23 mouse cellular contexts compared by ENCODE assay signal in genomic region chr4:83316718-83317117, GRCm38 (mm10). TPM values are rescaled to one million over a fixed set of nuclear protein-coding genes. Genes with fewer than 3 reads are reported as not detected.
DNase-seq lines count a peak whose midpoint lies in the region; ATAC-seq and TF ChIP-seq lines count a peak whose summit lies in the region.
"Had no signal": no experiment of that assay in that cellular context is flagged by ENCODE, and none has a peak within 500 bp of the region (broad histone marks: within the 10 kb centered on the region; RNA-seq: fewer than 3 reads in every experiment).

No protein-coding gene starts in this region.

- no peak for TF ChIP-seq CTCF in stomach, postnatal 0 days (IDR thresholded peaks at IDR 0.05; ENCODE audit: low read depth)

- peak; percentile 9 for DNase-seq in thymus, postnatal 25 days
- DNase-seq in thymus, adult 18-20 months: no peak
- peak; percentile 91 for DNase-seq in R1 (ENCODE audit: low read depth, low spot score)
- DNase-seq in stomach, postnatal 0 days (ENCODE audit: low spot score): peak; percentile 43
- no peak for DNase-seq in ovary, postnatal 36 days (ENCODE audit: low spot score)
- DNase-seq in adipocyte (ENCODE audit: low spot score): no peak
- DNase-seq: adrenal gland, postnatal 14 days; cerebellum, adult 11 months; gastrocnemius, postnatal 36 days; kidney, postnatal 36 days; layer of hippocampus, adult 9-11 months; liver, embryonic 13.5 days; lung, embryonic 14.5 days; lung, postnatal 4 days had no signal

- no peak overlapping the region for H3K27ac ChIP-seq in intestine, embryonic 15.5 days
- H3K27ac ChIP-seq in intestine, embryonic 16.5 days (ENCODE audit: low read length): no peak overlapping the region
- H3K27ac ChIP-seq in stomach, postnatal 0 days (replicated peaks): peak overlapping the region; percentile 13; the same call in 1 of the 2 replicates
- H3K27ac ChIP-seq: embryonic facial prominence, embryonic 12.5 days; forebrain, embryonic 13.5 days; hindbrain, embryonic 14.5 days; liver, embryonic 13.5 days had no signal

- no peak overlapping the region for H3K4me2 ChIP-seq in intestine, embryonic 15.5 days (replicated peaks)
- no peak overlapping the region for H3K4me2 ChIP-seq in intestine, embryonic 16.5 days (ENCODE audit: low read depth, low read length)
- H3K4me2 ChIP-seq in stomach, postnatal 0 days (replicated peaks; ENCODE audit: low read depth): no peak overlapping the region
- H3K4me2 ChIP-seq: embryonic facial prominence, embryonic 12.5 days; forebrain, embryonic 13.5 days; heart, embryonic 12.5 days; hindbrain, embryonic 14.5 days; liver, embryonic 13.5 days; lung, embryonic 14.5 days had no signal

- H3K27me3 ChIP-seq in intestine, embryonic 15.5 days (replicated peaks): no peaks in the 10 kb centered on the region
- no peaks in the 10 kb centered on the region for H3K27me3 ChIP-seq in intestine, embryonic 16.5 days (replicated peaks; ENCODE audit: control insufficient read depth, insufficient read depth, low read length)
- H3K27me3 ChIP-seq in stomach, postnatal 0 days (ENCODE audit: control insufficient read depth, insufficient read depth, low read length): no peaks in the 10 kb centered on the region
- H3K27me3 ChIP-seq: embryonic facial prominence, embryonic 12.5 days; forebrain, embryonic 13.5 days; heart, embryonic 12.5 days had no signal

- H3K36me3 ChIP-seq in intestine, embryonic 15.5 days: no peaks in the 10 kb centered on the region
- no peaks in the 10 kb centered on the region for H3K36me3 ChIP-seq in intestine, embryonic 16.5 days (ENCODE audit: control insufficient read depth, insufficient read depth, low read length)
- H3K36me3 ChIP-seq in stomach, postnatal 0 days (ENCODE audit: control insufficient read depth, insufficient read depth, low read length): no peaks in the 10 kb centered on the region
- H3K36me3 ChIP-seq: embryonic facial prominence, embryonic 12.5 days; heart, embryonic 12.5 days; liver, embryonic 13.5 days had no signal

- no peaks in the 10 kb centered on the region for H3K9me3 ChIP-seq in intestine, embryonic 15.5 days
- no peaks in the 10 kb centered on the region for H3K9me3 ChIP-seq in intestine, embryonic 16.5 days (ENCODE audit: control insufficient read depth, low read length)
- no peaks in the 10 kb centered on the region for H3K9me3 ChIP-seq in stomach, postnatal 0 days (ENCODE audit: control insufficient read depth, low read length)
- H3K9me3 ChIP-seq: embryonic facial prominence, embryonic 12.5 days; forebrain, embryonic 13.5 days; heart, embryonic 12.5 days; liver, embryonic 13.5 days had no signal

- 74% methylated on average over 3 of the region's 3 CpGs for WGBS in intestine, embryonic 15.5 days
- WGBS in intestine, embryonic 16.5 days: 65% methylated on average over 3 of the region's 3 CpGs
- WGBS in stomach, postnatal 0 days: 70% methylated on average over 3 of the region's 3 CpGs

- H3K9ac ChIP-seq in intestine, embryonic 15.5 days: no peak overlapping the region
- no peak overlapping the region for H3K9ac ChIP-seq in intestine, embryonic 16.5 days (ENCODE audit: low read depth, low read length)
- H3K9ac ChIP-seq in stomach, postnatal 0 days (ENCODE audit: low read length): no peak overlapping the region
- H3K9ac ChIP-seq: embryonic facial prominence, embryonic 12.5 days; forebrain, embryonic 13.5 days; heart, embryonic 12.5 days; hindbrain, embryonic 14.5 days; liver, embryonic 13.5 days; lung, embryonic 14.5 days had no signal

- no peak overlapping the region for H3K4me3 ChIP-seq in intestine, embryonic 15.5 days (replicated peaks)
- no peak overlapping the region for H3K4me3 ChIP-seq in intestine, embryonic 16.5 days (ENCODE audit: low read length)
- no peak overlapping the region for H3K4me3 ChIP-seq in stomach, postnatal 0 days (ENCODE audit: low read depth, low read length)
- H3K4me3 ChIP-seq: embryonic facial prominence, embryonic 12.5 days; erythroblast, embryonic 14.5 days; forebrain, embryonic 13.5 days; heart, embryonic 12.5 days; liver, embryonic 13.5 days had no signal

- ATAC-seq in intestine, embryonic 15.5 days: 0 out of 2 replicates have a peak, but pooled peaks have one; percentile 29
- no peak for ATAC-seq in intestine, embryonic 16.5 days
- peak; percentile 64 for ATAC-seq in stomach, postnatal 0 days (ENCODE audit: low FRiP score, low TSS enrichment)
- ATAC-seq: activated CD4-positive, CD25-positive, alpha-beta regulatory T cell, adult 4 months; forebrain, embryonic 13.5 days; intestine, postnatal 0 days had no signal

- H3K4me1 ChIP-seq in intestine, embryonic 15.5 days (replicated peaks): 0 out of 2 replicates have a peak, but pooled peaks cover 2% of the 10 kb centered on the region
- peaks cover 7% of the 10 kb centered on the region; the same call in 1 of the 2 replicates for H3K4me1 ChIP-seq in intestine, embryonic 16.5 days (ENCODE audit: control insufficient read depth, insufficient read depth, low read length)
- peaks cover 5% of the 10 kb centered on the region; the same call in 1 of the 2 replicates for H3K4me1 ChIP-seq in stomach, postnatal 0 days (replicated peaks; ENCODE audit: control insufficient read depth, insufficient read depth)

- no peak for TF ChIP-seq EP300 in stomach, postnatal 0 days (optimal IDR thresholded peaks at IDR 0.05)

RNA-seq across cellular contexts. Expression of gene Ttc39b, which starts 7.3 kb away (rescaled TPM):
- 2.0 and 2.1 TPM in 2 replicates for polyA plus RNA-seq in intestine, embryonic 15.5 days (2015; fragmentation: Nextera tagmentation; extraction: Ambion mirVana)
- polyA plus RNA-seq in intestine, embryonic 16.5 days (2015; fragmentation: Nextera tagmentation; extraction: Ambion mirVana): 1.4 and 2.4 TPM in 2 replicates
- polyA plus RNA-seq in stomach, postnatal 0 days (2015; fragmentation: Nextera tagmentation; extraction: Ambion mirVana): 14.0 and 15.7 TPM in 2 replicates

Comparison
In these comparisons a context has a peak if more than half of its experiments do, and no peak if none do; other contexts are left out.
1. DNase-seq: peak in thymus, postnatal 25 days (single experiment), R1 (single experiment) and stomach, postnatal 0 days (single experiment); none in thymus, adult 18-20 months (0 of 2), ovary, postnatal 36 days (single experiment) and adipocyte (single experiment).